Mouse (Mus musculus): ENCODE data around the gene Gpr35. TPM values are rescaled to one million over a fixed set of nuclear protein-coding genes. Genes with fewer than 3 reads are reported as not detected.
A peak's percentile ranks its signal among the peaks of the same experiment; 100 is the strongest.

The Gpr35 gene
- polyA plus RNA-seq, 1 experiment from 2014 or later: 0.50 TPM

DNA sequence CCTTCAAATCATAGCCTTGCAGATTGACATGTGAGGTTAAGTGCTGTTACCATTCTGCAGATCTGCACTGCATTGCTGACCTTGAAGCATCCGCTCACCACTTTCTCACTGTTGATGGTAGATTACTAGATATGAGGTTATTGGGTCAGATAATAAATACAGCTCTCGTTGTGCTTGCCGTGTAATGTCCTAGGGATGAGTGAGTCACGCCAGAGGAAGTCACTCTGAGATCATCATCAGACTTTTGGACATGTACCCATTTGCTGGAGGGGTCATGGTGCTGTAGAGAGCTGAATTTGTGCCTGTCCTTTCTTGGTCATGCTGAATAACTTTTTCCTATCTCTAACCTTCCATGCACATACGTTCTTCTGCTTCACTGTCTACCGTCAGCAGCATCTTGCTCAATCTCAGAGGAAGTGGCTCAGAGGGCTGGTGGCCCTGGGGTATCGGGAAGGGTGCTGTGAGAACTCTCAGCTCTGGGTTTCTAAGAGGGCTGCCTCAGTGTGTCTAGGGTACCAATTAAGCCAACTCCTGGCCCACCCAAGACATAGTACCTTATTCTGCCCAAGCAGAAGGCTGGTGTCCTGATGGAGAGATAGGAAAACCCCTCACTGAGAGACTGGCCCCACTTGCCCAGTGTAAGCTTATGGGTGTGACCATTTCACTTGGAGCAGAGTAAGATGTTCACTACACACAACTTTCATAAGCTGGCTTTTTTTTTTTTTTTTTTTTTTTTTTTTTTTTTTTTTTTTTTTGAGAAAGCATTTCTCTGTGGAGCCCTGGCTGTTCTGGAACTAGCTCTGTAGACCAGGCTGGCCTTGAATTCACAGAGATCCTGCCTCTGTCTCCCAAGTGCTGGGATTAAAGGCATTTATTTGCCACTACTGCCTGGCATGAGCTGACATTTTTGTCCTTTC, 21.5 kb downstream of the Gpr35 start:
- no peaks in the 10 kb centered on the region for H3K36me3 ChIP-seq (ENCODE audit: insufficient read depth)
- H3K4me2 ChIP-seq: no peak overlapping the region
- H3K27me3 ChIP-seq (ENCODE audit: insufficient read depth, low read length): no peaks in the 10 kb centered on the region
- H3K4me3 ChIP-seq (ENCODE audit: low read depth, low read length): no peak overlapping the region
- H3K9ac ChIP-seq: no peak overlapping the region
- WGBS: 82% methylated on average over 7 of the region's 7 CpGs
- DNase-seq (no peak), ATAC-seq (ENCODE audit: insufficient read depth) (no peak)
- H3K4me1 ChIP-seq (ENCODE audit: insufficient read depth): no peaks in the 10 kb centered on the region; the same call in 1 of the 2 replicates
- TF ChIP-seq CTCF (IDR thresholded peaks at IDR 0.05; ENCODE audit: low read depth): no peak
- H3K9me3 ChIP-seq (ENCODE audit: low read depth, low read length): no peaks in the 10 kb centered on the region
- no peak overlapping the region for H3K27ac ChIP-seq (ENCODE audit: low read depth)

DNA sequence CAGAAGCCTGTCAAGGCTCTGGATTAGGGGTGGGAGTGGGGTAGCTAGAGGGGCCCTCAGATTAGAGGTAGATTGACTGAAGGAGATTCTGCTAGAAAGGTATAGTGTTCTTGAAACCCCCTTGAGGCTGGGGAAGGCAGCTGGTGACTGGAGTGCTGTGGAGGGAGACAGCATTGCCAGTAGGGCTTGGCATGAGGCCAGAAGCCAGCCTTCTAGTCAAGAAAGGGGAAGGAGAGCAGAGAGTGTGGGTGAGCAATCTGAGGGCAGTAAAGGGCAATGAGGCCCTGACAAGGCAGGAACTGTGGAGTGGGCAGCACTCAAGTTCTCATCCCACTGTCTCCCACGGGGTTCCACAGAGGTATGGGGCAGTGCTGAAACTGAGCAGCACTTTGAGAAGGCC, 22.2 kb downstream of the Gpr35 start:
- ATAC-seq (ENCODE audit: insufficient read depth) (no peak; the same call in 1 of the 2 replicates), DNase-seq (peak; percentile 74)

DNA sequence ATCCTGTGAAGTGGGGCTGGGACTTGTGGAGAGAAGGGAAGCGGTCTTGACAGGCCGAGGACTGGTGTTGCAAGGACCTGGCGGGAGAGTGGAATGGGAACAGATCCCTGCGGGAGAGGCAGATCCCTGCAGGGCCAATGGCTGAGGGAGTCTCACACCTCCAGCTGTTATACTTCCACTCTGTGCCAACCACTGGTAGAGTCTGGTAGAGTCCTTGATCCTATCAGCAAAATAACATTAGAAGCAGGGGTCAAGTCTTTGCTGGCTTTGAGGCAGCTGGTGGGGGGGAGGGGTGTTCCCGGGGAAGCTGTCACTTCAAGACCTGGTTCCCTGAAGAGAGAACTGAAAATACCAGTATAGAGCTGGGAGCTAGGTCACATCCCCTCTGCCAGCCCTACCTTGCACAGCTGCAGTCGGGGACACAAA, 25.5 kb downstream of the Gpr35 start:
- Histone ChIP-seq H3K9me3 (ENCODE audit: low read depth, low read length) (no peaks in the 10 kb centered on the region), H3K27me3 (ENCODE audit: insufficient read depth, low read length) (no peaks in the 10 kb centered on the region)
- 14% methylated on average over 6 of the region's 6 CpGs for WGBS

More for the DNA sequence above, 22.2 kb downstream of the Gpr35 start:
- H3K9ac ChIP-seq: no peak overlapping the region
- H3K4me2 ChIP-seq: no peak overlapping the region
- TF ChIP-seq CTCF (IDR thresholded peaks at IDR 0.05; ENCODE audit: low read depth): no peak
- H3K27ac ChIP-seq (ENCODE audit: low read depth): no peak overlapping the region
- no peak overlapping the region for H3K4me3 ChIP-seq (ENCODE audit: low read depth, low read length)
- H3K36me3 ChIP-seq (ENCODE audit: insufficient read depth): no peaks in the 10 kb centered on the region
- H3K27me3 ChIP-seq (ENCODE audit: insufficient read depth, low read length): no peaks in the 10 kb centered on the region
- no peaks in the 10 kb centered on the region for H3K9me3 ChIP-seq (ENCODE audit: low read depth, low read length)
- no peaks in the 10 kb centered on the region; the same call in 1 of the 2 replicates for H3K4me1 ChIP-seq (ENCODE audit: insufficient read depth)
- 33% methylated on average over 1 of the region's 1 CpGs for WGBS

DNA sequence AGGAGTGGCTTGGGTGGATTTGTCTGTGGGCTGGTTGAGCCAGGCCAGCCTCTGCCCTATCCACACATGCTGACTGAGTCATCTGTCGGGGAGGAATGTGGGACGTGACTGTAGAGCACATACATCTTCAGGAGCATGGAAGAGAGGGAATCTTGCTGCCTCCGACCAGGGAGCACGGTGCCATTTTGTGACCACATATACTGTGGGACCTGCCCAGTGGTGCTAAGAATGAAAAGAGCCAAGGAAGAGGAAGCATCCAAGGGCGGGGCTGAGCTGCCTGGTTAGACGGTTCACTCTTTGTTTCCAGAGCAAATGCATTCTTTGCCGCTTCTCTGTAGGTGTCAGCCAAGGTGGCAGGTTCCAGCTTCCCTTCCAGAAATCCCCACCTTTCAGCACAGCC, 28.0 kb downstream of the Gpr35 start:
- ATAC-seq (ENCODE audit: insufficient read depth) (no peak), DNase-seq (peak; percentile 5)
- Histone ChIP-seq H3K4me3 (ENCODE audit: low read depth, low read length) (no peak overlapping the region), H3K9me3 (ENCODE audit: low read depth, low read length) (no peaks in the 10 kb centered on the region), H3K27ac (ENCODE audit: low read depth) (no peak overlapping the region), H3K27me3 (ENCODE audit: insufficient read depth, low read length) (no peaks in the 10 kb centered on the region), H3K9ac (no peak overlapping the region), H3K4me2 (no peak overlapping the region), H3K4me1 (ENCODE audit: insufficient read depth) (peaks cover 5% of the 10 kb centered on the region), H3K36me3 (ENCODE audit: insufficient read depth) (no peaks in the 10 kb centered on the region)
- whole genome bisulfite sequencing: 24% methylated on average over 7 of the region's 7 CpGs
- TF ChIP-seq CTCF (IDR thresholded peaks at IDR 0.05; ENCODE audit: low read depth): no peak

More for the DNA sequence above, 25.5 kb downstream of the Gpr35 start:
- H3K4me1 ChIP-seq (ENCODE audit: insufficient read depth): peaks cover 5% of the 10 kb centered on the region
- peak; percentile 21 for DNase-seq
- H3K36me3 ChIP-seq (ENCODE audit: insufficient read depth): no peaks in the 10 kb centered on the region
- ATAC-seq (ENCODE audit: insufficient read depth): peak; percentile 43
- TF ChIP-seq CTCF (IDR thresholded peaks at IDR 0.05; ENCODE audit: low read depth): no peak
- no peak overlapping the region for H3K9ac ChIP-seq
- no peak overlapping the region for H3K4me2 ChIP-seq
- H3K27ac ChIP-seq (ENCODE audit: low read depth): no peak overlapping the region
- H3K4me3 ChIP-seq (ENCODE audit: low read depth, low read length): no peak overlapping the region

DNA sequence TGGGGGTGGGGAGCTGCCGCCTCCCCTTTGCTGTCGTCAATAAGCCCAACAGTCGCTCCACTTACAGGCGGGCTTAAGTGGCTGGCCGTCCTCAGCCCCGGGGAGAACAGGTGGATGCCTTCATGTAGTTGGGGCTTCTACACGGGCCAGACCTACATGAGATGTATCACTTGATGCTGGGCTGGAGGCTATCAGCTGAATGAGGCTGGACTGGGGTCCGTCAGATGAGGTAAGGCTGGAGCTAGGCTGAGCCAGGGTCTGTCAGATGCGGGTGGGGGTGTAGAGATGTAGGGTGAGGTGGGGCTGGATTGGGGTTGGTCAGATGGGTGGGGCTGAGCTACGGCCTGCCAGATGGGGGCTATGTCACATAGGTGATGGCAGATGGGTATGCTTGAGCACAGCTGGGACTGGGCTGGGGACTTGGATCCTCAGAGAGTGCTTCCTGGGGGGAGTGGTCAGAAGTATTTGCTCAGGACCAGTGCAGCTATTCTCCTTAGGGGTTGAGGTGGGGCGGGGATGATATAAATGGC, 28.5 kb downstream of the Gpr35 start:
- Histone ChIP-seq H3K9me3 (ENCODE audit: low read depth, low read length) (no peaks in the 10 kb centered on the region), H3K4me3 (ENCODE audit: low read depth, low read length) (no peak overlapping the region), H3K9ac (no peak overlapping the region), H3K27ac (ENCODE audit: low read depth) (no peak overlapping the region), H3K27me3 (ENCODE audit: insufficient read depth, low read length) (no peaks in the 10 kb centered on the region), H3K36me3 (ENCODE audit: insufficient read depth) (no peaks in the 10 kb centered on the region), H3K4me1 (ENCODE audit: insufficient read depth) (peaks cover 5% of the 10 kb centered on the region), H3K4me2 (no peak overlapping the region)
- no peak for TF ChIP-seq CTCF (IDR thresholded peaks at IDR 0.05; ENCODE audit: low read depth)
- DNase-seq (peak; percentile 10), ATAC-seq (ENCODE audit: insufficient read depth) (peak; percentile 6; the same call in 1 of the 2 replicates)
- 7% methylated on average over 11 of the region's 11 CpGs for WGBS

DNA sequence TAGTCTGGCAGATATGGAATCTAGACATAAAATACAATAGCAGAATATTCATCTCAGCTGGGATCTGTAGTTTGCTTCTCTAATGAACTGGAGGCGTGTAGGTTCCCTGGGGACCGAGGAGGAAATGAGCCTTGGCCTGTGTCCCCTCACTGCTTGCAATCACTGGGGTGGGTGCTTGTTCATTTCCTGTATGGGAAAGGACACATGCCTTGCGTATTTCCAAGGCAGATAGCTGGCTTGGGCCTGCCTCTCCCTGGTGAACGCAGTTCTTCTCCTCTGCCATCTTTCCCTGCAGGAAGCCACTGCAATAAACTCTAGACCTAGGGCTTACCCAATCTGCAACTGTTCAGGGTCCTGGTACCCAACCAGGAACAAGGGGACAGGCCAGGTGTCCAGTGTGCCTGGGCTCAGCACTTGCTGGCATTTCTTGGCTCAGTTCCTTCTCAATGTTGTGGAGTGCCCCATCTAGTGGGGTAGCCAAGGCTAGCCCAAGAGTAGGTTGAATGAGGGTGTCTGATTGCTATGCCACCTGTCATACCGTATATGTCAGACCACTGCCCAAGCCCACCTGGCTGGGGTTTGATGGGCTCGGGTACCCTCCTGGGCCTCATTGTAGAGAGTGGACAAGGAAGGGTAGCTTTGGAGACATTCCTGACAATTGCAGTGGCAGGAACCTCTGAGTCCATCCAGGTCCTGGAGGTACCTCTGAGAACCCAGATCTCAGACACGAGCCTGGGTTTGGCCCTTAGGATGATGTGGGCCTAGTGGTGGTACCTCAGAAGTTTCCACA, 30.6 kb downstream of the Gpr35 start:
- peak; percentile 7 for DNase-seq
- H3K27ac ChIP-seq (ENCODE audit: low read depth): no peak overlapping the region
- WGBS: 73% methylated on average over 7 of the region's 7 CpGs

More for the DNA sequence above, 30.6 kb downstream of the Gpr35 start:
- Histone ChIP-seq H3K4me1 (ENCODE audit: insufficient read depth) (peaks cover 5% of the 10 kb centered on the region), H3K4me3 (ENCODE audit: low read depth, low read length) (no peak overlapping the region), H3K9ac (no peak overlapping the region), H3K4me2 (no peak overlapping the region), H3K36me3 (ENCODE audit: insufficient read depth) (no peaks in the 10 kb centered on the region), H3K9me3 (ENCODE audit: low read depth, low read length) (no peaks in the 10 kb centered on the region), H3K27me3 (ENCODE audit: insufficient read depth, low read length) (no peaks in the 10 kb centered on the region)
- ATAC-seq (ENCODE audit: insufficient read depth): no peak
- no peak for TF ChIP-seq CTCF (IDR thresholded peaks at IDR 0.05; ENCODE audit: low read depth)

All from lung, embryonic 14.5 days (tissue).